8 mouse cellular contexts compared by ENCODE assay signal in genomic region chr6:94700612-94701011, GRCm38 (mm10). TPM values are rescaled to one million over a fixed set of nuclear protein-coding genes. Genes with fewer than 3 reads are reported as not detected.
DNase-seq lines count a peak whose midpoint lies in the region; ATAC-seq lines count a peak whose summit lies in the region.

No protein-coding gene starts in this region.

- H3K4me3 ChIP-seq in forebrain, embryonic 13.5 days: peak overlapping the region; percentile 97
- H3K4me3 ChIP-seq in stomach, embryonic 16.5 days (replicated peaks; ENCODE audit: low read length): peak overlapping the region; percentile 88

- H3K9ac ChIP-seq in forebrain, embryonic 13.5 days: 0 out of 2 replicates have a peak overlapping the region, but pooled peaks have one; percentile 31
- peak overlapping the region; percentile 65 for H3K9ac ChIP-seq in stomach, embryonic 16.5 days (ENCODE audit: low read length)

- H3K27ac ChIP-seq in forebrain, embryonic 13.5 days: no peak overlapping the region; the same call in 1 of the 2 replicates
- peak overlapping the region; percentile 91 for H3K27ac ChIP-seq in stomach, embryonic 16.5 days (ENCODE audit: low read length)

- H3K9me3 ChIP-seq in forebrain, embryonic 13.5 days (replicated peaks): no peaks in the 10 kb centered on the region
- no peaks in the 10 kb centered on the region for H3K9me3 ChIP-seq in stomach, embryonic 16.5 days (replicated peaks; ENCODE audit: control insufficient read depth, low read length)

- H3K27me3 ChIP-seq in forebrain, embryonic 13.5 days: 0 out of 2 replicates have a peak, but pooled peaks cover 3% of the 10 kb centered on the region
- H3K27me3 ChIP-seq in stomach, embryonic 16.5 days (ENCODE audit: control insufficient read depth, insufficient read depth, low read length): no peaks in the 10 kb centered on the region

- no peaks in the 10 kb centered on the region for H3K36me3 ChIP-seq in forebrain, embryonic 13.5 days (ENCODE audit: poor library complexity, severe bottlenecking)
- no peaks in the 10 kb centered on the region for H3K36me3 ChIP-seq in stomach, embryonic 16.5 days (ENCODE audit: control insufficient read depth, insufficient read depth, low read length)

- H3K4me2 ChIP-seq in forebrain, embryonic 13.5 days: peak overlapping the region; percentile 96
- peak overlapping the region; percentile 74 for H3K4me2 ChIP-seq in stomach, embryonic 16.5 days (ENCODE audit: low read depth, low read length)

- ATAC-seq in forebrain, embryonic 13.5 days: peak; percentile 20
- ATAC-seq in stomach, embryonic 16.5 days (ENCODE audit: insufficient read depth, low FRiP score): peak; percentile 31; the same call in 1 of the 2 replicates

- intact Hi-C loops in left cerebral cortex, postnatal 10 days (cut with DNase I): no loop called here

- DNase-seq in left cerebral cortex, postnatal 10 days (ENCODE audit: extremely low spot score in 1 of 2, low spot score in 2 of 2): peak; percentile 27 to 78
- no peak for DNase-seq in left cerebral cortex, adult 8-10 months (ENCODE audit: low spot score in 2 of 2)
- peak; percentile 5 for DNase-seq in c-Kit-negative CD71-positive TER-119-positive erythroid progenitor cells, embryonic 14.5 days (ENCODE audit: low read depth, low spot score)
- peak; percentile 74 for DNase-seq in heart, postnatal 4 days
- peak; percentile 71 for DNase-seq in large intestine, adult 2 months (ENCODE audit: low read depth, low spot score)
- peak; percentile 69 for DNase-seq in mesoderm, embryonic 11.5 days (ENCODE audit: low read depth, low spot score)

- WGBS in forebrain, embryonic 13.5 days: under 1% methylated on average over 8 of the region's 8 CpGs
- under 1% methylated on average over 8 of the region's 8 CpGs for WGBS in large intestine, adult 2 months
- under 1% methylated on average over 8 of the region's 8 CpGs for WGBS in stomach, embryonic 16.5 days

- peaks cover 54% of the 10 kb centered on the region for H3K4me1 ChIP-seq in forebrain, embryonic 13.5 days
- peaks cover 25% of the 10 kb centered on the region for H3K4me1 ChIP-seq in stomach, embryonic 16.5 days (ENCODE audit: control insufficient read depth, insufficient read depth, low read length)

RNA-seq across cellular contexts. Expression of gene Lrig1, which starts 0.7 kb away (rescaled TPM):
- total RNA-seq in left cerebral cortex, postnatal 10 days (2021): 10 to 100 TPM; 32.0 to 32.9 TPM
- total RNA-seq in left cerebral cortex, adult 8-10 months (2022): 10 to 100 TPM; 28.5 to 38.8 (median 33.4) TPM
- 6.4 and 7.6 TPM in 2 replicates for polyA plus RNA-seq in forebrain, embryonic 13.5 days (2015; fragmentation: Nextera tagmentation; extraction: Ambion mirVana)
- 10 to 100 TPM; 25.0 to 26.9 TPM for total RNA-seq in heart, postnatal 4 days (2021)
- polyA plus RNA-seq in large intestine, adult 2 months (2012; rRNA removed): 35.5 and 44.5 TPM in 2 replicates
- polyA plus RNA-seq in stomach, embryonic 16.5 days (2015; fragmentation: Nextera tagmentation; extraction: Ambion mirVana): 18.3 and 24.0 TPM in 2 replicates

Comparison
In these comparisons a context has a peak if more than half of its experiments do, and no peak if none do; other contexts are left out.
1. DNase-seq: peak in left cerebral cortex, postnatal 10 days (2 of 2), c-Kit-negative CD71-positive TER-119-positive erythroid progenitor cells, embryonic 14.5 days (single experiment), heart, postnatal 4 days (single experiment), large intestine, adult 2 months (single experiment) and mesoderm, embryonic 11.5 days (single experiment); none in left cerebral cortex, adult 8-10 months (0 of 2).